Mouse (Mus musculus) midbrain, embryonic 11.5 days (tissue): ENCODE results near the gene Gars. TPM values are rescaled to one million over a fixed set of nuclear protein-coding genes. Genes with fewer than 3 reads are reported as not detected.

Experiments used
- ATAC-seq: fragments of 200-750 bp; cut with Nextera tagmentation; 2 replicates; pipeline ENCODE4 v1.8.0; 2017; ENCODE audit warnings: moderate TSS enrichment, moderate library complexity; ENCODE audit not compliant: low FRiP score
- DNase-seq: peaks from one replicate; pipeline ENCODE4 v3.0.0; 2015; ENCODE audit warnings: low spot score; ENCODE audit errors: missing footprints
- H3K27ac ChIP-seq: fragments of 300-500 bp; sonication (generic); 2 replicates; pipeline ENCODE4 v1.5.1; 2014; ENCODE audit warnings: low read depth, low read length
- H3K27me3 ChIP-seq: fragments of 300-500 bp; sonication (generic); 2 replicates; pipeline ENCODE4 v1.6.1; 2014; ENCODE audit warnings: mild to moderate bottlenecking, low read length, moderate library complexity, mixed read lengths; ENCODE audit not compliant: control insufficient read depth, insufficient read depth
- H3K36me3 ChIP-seq: fragments of 300-500 bp; sonication (generic); 2 replicates; pipeline ENCODE4 v1.6.1; 2014; ENCODE audit warnings: mild to moderate bottlenecking, low read length, moderate library complexity, mixed read lengths; ENCODE audit not compliant: control insufficient read depth, insufficient read depth
- H3K4me1 ChIP-seq: fragments of 300-500 bp; sonication (generic); 2 replicates; pipeline ENCODE4 v1.6.1; 2014; ENCODE audit warnings: low read length; ENCODE audit not compliant: control insufficient read depth, insufficient read depth
- H3K4me2 ChIP-seq: fragments of 300-500 bp; sonication (generic); 2 replicates; pipeline ENCODE4 v1.6.1; 2014; ENCODE audit warnings: mild to moderate bottlenecking, moderate library complexity
- H3K4me3 ChIP-seq: fragments of 300-500 bp; sonication (generic); 2 replicates; pipeline ENCODE4 v1.5.1; 2014; ENCODE audit warnings: low read depth, low read length
- H3K9ac ChIP-seq: fragments of 300-500 bp; sonication (generic); 2 replicates; pipeline ENCODE4 v1.6.1; 2014; ENCODE audit warnings: low read length
- H3K9me3 ChIP-seq: fragments of 300-500 bp; sonication (generic); 2 replicates; pipeline ENCODE4 v1.6.1; 2016; ENCODE audit warnings: low read length; ENCODE audit not compliant: control insufficient read depth
- WGBS: fragments of 180-500 bp; shearing (Covaris S2); extraction: QIAGEN DNeasy Blood & Tissue Kit; methylation state at CpG from one replicate; pipeline ENCODE4 v1.1.7; 2014; 5-methylcytosine and 5-hydroxymethylcytosine counted together
- polyA plus RNA-seq: library from polyadenylated mRNA; unstranded; fragments of >200 nt; fragmentation: Nextera tagmentation; extraction: Ambion mirVana; gene quantifications from 2 replicates; pipeline ENCODE4 v1.2.1, GENCODE M21; 2014

The Gars gene
- polyA plus RNA-seq, 1 experiment from 2014 or later, result 225 TPM

DNA sequence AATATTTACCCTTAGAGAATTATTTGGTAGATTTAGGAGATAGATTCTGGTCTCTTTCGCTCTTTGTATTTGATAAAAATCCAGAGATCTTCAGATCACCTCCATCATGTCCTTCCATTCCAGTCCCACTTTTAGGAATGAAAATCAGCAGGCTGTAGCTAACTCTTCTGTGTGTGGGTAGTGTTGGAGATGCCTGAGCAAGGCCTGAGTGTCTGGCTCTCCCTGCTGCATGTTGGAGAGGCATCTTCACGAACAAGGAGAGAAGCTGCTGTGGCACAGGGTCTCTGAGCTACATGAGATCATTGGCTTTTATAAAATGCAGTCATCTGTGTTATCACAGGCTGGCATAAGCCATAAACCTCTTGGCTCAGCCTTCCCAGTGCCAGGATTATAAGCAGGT lies 28.1 kb downstream of the Gars start:
- DNase-seq (peak; percentile 37), ATAC-seq (no peak)
- Histone ChIP-seq H3K36me3 (peaks cover 14% of the 10 kb centered on the region), H3K9ac (no peak overlapping the region), H3K27me3 (no peaks in the 10 kb centered on the region), H3K4me1 (no peaks in the 10 kb centered on the region), H3K4me3 (no peak overlapping the region), H3K4me2 (no peak overlapping the region), H3K9me3 (no peaks in the 10 kb centered on the region), H3K27ac (no peak overlapping the region)
- 95% methylated on average over 2 of the region's 2 CpGs for WGBS

DNA sequence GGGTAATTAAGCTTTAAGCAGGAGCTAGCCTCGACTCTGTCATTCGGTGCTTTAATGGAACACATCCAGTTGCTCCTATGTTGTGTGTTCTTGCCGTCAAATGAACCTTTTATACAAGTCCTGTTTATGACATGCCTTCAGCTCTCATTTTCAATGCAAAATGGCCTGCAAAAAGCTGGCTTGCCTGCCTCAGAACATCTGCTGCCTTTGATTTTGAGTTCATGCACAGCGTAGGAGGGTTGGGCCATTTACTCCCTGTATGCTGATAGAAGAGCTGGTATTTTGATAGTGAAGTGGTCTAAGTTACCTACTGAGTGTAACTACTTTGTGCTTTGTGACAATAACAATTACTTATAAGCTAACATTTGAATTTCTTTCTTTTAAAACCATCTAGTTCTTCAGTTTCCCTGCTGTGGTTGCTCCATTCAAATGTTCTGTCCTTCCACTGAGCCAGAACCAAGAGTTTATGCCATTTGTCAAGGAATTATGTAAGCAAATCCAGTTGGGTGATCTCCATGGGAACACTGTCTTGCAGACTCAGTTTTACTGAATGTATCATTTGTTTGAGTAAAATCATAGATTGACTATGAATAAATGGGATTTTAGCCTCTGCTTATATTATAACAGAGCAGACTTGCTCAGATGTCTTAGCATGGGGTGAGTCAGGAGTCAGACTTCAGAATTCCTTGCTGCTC lies 38.9 kb downstream of the Gars start:
- no peaks in the 10 kb centered on the region for H3K9me3 ChIP-seq
- no peak overlapping the region for H3K9ac ChIP-seq
- no peak overlapping the region for H3K27ac ChIP-seq
- H3K4me1 ChIP-seq, result no peaks in the 10 kb centered on the region
- no peak for DNase-seq
- 95% methylated on average over 4 of the region's 4 CpGs for WGBS
- no peaks in the 10 kb centered on the region for H3K27me3 ChIP-seq
- H3K36me3 ChIP-seq, result peaks cover 31% of the 10 kb centered on the region
- no peak overlapping the region for H3K4me2 ChIP-seq
- H3K4me3 ChIP-seq, result no peak overlapping the region
- no peak for ATAC-seq

DNA sequence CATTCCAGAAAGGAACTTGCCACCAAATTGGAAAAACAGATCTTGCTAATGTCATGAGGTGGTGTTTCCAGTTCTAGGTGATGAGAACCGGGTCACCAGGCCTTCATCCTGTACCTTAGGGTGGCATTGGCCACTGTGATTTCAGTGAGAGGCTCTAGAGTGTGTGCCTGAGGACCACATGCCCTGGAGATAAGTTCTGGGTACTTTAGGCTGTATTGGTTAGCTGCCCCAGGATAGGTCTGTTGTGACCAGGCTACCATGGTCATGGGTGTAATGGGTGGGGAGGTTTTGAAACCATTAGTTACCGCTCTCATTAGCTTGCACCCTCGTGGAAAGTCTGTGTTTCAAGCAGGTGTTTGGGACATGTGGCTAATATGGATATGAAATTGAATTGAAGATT lies 43.6 kb downstream of the Gars start:
- WGBS, result 96% methylated on average over 3 of the region's 3 CpGs

DNA sequence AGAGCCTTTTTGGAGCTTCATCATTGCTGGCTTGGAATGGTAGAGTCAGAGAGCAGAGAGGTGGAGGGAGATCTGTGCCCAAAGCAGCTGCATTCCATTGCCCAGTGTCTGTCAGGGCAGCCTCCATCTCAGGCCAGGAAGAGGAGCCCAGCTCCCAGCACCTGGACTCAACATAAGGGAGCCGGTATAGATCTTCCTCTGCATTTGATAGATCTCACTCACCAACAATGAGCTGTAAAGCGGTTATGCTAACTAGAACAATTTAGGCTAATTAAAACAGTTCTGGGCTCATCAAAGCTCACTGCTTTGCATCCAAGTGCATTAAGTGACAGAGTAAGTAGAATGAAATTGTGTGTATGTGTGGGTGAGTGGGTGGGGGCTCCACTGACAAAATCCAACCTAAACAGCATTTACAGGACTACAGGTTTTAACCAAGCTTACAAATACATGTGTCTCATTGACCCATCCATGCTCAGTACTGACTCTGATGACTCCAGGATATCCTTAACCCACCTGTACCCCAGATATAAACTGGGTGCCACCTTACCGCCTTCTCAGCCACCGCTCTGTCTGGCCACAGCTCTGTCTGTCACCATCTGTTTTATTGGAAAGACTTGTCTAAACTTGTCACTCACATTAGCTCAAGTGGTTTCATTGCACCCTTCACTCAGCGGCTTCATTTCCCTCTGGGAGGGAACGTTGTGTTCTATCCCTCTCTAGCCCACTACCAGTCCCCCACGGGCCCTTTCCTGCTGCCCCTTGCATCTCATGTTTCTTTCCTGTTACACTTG lies 44.6 kb downstream of the Gars start:
- DNase-seq, result no peak
- Histone ChIP-seq H3K36me3 (peaks cover 15% of the 10 kb centered on the region; the same call in 1 of the 2 replicates), H3K4me1 (no peaks in the 10 kb centered on the region), H3K27me3 (no peaks in the 10 kb centered on the region), H3K4me3 (no peak overlapping the region), H3K27ac (no peak overlapping the region), H3K4me2 (no peak overlapping the region), H3K9ac (no peak overlapping the region), H3K9me3 (no peaks in the 10 kb centered on the region)
- ATAC-seq, result no peak
- 88% methylated on average over 7 of the region's 7 CpGs for WGBS

More for the DNA sequence above, 43.6 kb downstream of the Gars start:
- Histone ChIP-seq H3K36me3 (peaks cover 15% of the 10 kb centered on the region; the same call in 1 of the 2 replicates), H3K4me1 (no peaks in the 10 kb centered on the region), H3K9ac (no peak overlapping the region), H3K4me3 (no peak overlapping the region), H3K9me3 (no peaks in the 10 kb centered on the region), H3K27ac (no peak overlapping the region), H3K27me3 (no peaks in the 10 kb centered on the region), H3K4me2 (no peak overlapping the region)
- DNase-seq (peak; percentile 71), ATAC-seq (no peak)

DNA sequence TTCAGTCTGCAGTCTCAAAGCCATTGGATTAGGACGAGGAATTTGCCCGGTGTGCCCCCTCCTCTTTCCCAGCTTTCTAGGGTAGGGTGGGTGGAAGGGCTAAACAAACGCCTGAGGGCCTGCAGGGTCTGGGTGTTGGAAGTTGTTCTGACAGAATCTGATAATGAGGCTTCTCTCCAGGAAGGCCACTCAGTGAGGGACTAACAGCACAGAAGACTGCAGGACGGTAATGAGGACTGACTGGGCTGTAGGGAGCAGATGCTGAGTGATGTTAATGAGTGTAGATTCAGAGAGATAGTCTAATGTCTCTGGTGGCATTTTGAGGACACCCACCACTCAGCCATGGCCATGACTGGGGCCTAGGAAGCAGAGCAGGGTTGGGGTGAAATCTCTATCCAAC lies 49.5 kb downstream of the Gars start:
- Histone ChIP-seq H3K9me3 (no peaks in the 10 kb centered on the region), H3K27me3 (no peaks in the 10 kb centered on the region), H3K4me3 (no peak overlapping the region), H3K9ac (no peak overlapping the region), H3K36me3 (no peaks in the 10 kb centered on the region), H3K4me1 (no peaks in the 10 kb centered on the region), H3K27ac (no peak overlapping the region), H3K4me2 (no peak overlapping the region)
- 57% methylated on average over 4 of the region's 4 CpGs for WGBS
- DNase-seq (no peak), ATAC-seq (no peak)

DNA sequence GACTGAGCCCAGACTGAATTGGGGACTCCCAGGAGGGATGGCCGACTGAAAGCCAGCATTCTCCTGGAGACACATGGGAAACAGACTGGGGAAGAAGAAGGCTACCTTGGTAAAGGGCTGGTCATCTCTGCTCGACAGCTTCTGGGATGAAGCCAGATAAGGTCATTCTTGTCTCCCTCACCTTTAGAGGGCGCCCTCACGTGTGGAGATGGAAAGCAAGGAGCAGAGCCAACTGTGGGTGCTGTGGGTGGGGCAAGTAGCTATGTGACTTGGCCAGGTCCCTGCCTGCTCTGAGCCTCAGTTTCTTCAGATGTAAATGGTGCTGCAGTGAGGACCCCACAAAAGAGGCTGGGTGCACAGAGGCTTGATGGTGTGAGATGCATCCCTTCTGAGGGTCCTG lies 52.8 kb downstream of the Gars start:
- Histone ChIP-seq H3K27ac (no peak overlapping the region), H3K27me3 (no peaks in the 10 kb centered on the region), H3K4me3 (no peak overlapping the region), H3K36me3 (no peaks in the 10 kb centered on the region), H3K9ac (no peak overlapping the region), H3K4me1 (no peaks in the 10 kb centered on the region), H3K9me3 (no peaks in the 10 kb centered on the region), H3K4me2 (no peak overlapping the region)
- DNase-seq (no peak), ATAC-seq (no peak)
- WGBS, result 43% methylated on average over 4 of the region's 4 CpGs

DNA sequence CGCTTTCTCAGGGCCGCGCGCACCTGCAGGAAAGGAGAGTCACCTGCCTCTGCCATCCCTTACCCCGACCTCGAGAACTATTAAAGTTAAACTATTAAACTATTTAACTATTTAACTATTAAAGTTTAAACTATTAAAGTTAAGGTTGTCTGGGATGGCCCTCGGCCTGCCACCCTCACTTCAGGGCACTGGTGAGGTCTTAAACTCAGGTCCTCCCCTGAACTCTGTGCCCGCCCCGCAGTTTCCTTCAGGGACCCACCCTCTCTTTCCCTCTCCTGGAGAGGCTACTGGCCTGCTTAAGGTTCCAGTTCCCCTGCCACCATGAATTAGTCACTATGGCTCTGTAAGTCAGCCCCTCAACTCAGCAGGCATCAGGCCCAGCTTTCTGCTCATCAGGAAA lies 53.6 kb downstream of the Gars start:
- Histone ChIP-seq H3K4me2 (no peak overlapping the region), H3K27me3 (no peaks in the 10 kb centered on the region), H3K4me1 (no peaks in the 10 kb centered on the region), H3K4me3 (no peak overlapping the region), H3K36me3 (no peaks in the 10 kb centered on the region), H3K27ac (no peak overlapping the region), H3K9me3 (no peaks in the 10 kb centered on the region), H3K9ac (no peak overlapping the region)
- ATAC-seq (no peak), DNase-seq (no peak)
- WGBS, result 94% methylated on average over 9 of the region's 9 CpGs

DNA sequence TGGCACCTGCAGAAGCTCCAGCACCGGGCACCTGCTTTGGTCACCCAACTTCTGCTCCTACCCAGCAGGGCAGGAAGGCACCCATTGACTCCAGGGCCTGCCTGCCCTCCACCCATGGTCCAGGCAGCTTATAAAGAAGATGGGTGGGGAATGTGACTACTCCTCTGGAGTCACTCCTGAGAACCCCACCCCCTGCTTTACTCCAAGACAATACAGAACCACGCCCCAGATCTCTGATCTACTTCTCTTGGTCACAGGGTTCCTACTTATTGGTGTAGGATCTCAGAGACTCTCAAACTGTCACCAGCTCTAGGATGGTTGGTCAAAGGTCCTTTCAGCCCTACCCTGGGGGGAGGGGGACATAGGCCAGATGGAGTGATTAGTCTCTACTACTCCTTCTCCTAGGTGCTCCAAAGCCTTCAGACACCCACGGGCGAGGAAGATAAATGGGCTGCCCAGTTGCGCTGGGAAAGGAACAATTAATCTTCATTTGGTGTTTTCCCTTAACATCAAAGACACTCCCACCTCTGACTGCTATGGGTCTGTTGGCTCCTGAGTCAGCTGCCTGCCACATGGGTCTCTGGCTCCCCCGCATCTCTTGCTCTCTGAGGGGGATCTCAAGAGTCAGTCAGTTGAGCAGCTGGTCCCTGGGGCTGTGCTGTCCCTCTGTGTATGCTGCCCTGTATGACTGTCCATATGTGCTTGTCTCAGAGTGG lies 55.8 kb downstream of the Gars start:
- ATAC-seq, result no peak
- no peaks in the 10 kb centered on the region for H3K9me3 ChIP-seq
- no peaks in the 10 kb centered on the region for H3K36me3 ChIP-seq
- H3K27me3 ChIP-seq, result no peaks in the 10 kb centered on the region
- H3K4me3 ChIP-seq, result no peak overlapping the region
- no peak for DNase-seq
- H3K4me1 ChIP-seq, result no peaks in the 10 kb centered on the region
- WGBS, result 80% methylated on average over 6 of the region's 6 CpGs
- no peak overlapping the region for H3K4me2 ChIP-seq
- H3K27ac ChIP-seq, result no peak overlapping the region
- no peak overlapping the region for H3K9ac ChIP-seq

DNA sequence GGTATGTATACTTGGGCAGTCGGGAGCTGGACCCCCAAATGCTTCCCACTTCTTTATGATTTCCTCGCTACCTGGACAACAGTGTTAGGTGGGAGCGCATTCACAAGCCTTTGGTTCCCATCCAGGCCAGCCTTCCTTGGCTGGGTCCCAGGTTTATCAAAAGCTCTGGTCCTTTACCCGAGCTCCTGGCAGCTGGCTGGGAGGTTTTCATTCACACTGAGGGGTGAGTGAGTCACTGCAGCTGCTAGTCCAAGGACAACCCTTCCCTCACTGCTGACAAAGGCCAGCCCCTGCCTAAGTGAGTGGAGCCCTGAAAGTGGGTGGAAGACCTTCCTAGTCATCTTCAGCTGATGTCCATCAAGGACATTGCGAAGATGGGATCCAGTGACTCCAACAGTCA lies 60.2 kb downstream of the Gars start:
- no peaks in the 10 kb centered on the region for H3K36me3 ChIP-seq
- H3K27me3 ChIP-seq, result no peaks in the 10 kb centered on the region
- H3K4me1 ChIP-seq, result no peaks in the 10 kb centered on the region
- no peaks in the 10 kb centered on the region for H3K9me3 ChIP-seq
- DNase-seq (no peak), ATAC-seq (no peak)
- 84% methylated on average over 5 of the region's 5 CpGs for WGBS
- no peak overlapping the region for H3K9ac ChIP-seq
- no peak overlapping the region for H3K27ac ChIP-seq
- H3K4me2 ChIP-seq, result no peak overlapping the region
- H3K4me3 ChIP-seq, result no peak overlapping the region
